Mouse (Mus musculus): Measurements from ENCODE around the gene Gm10639. TPM values are rescaled to one million over a fixed set of nuclear protein-coding genes. Genes with fewer than 3 reads are reported as not detected.
"Not testable (repeated sequence)": the region's sequence is repeated elsewhere in the genome, so short reads cannot be mapped to it uniquely, and the experiment has no call there.

The Gm10639 gene
- total RNA-seq, 2 experiments from 2014 or later: not detected

DNA sequence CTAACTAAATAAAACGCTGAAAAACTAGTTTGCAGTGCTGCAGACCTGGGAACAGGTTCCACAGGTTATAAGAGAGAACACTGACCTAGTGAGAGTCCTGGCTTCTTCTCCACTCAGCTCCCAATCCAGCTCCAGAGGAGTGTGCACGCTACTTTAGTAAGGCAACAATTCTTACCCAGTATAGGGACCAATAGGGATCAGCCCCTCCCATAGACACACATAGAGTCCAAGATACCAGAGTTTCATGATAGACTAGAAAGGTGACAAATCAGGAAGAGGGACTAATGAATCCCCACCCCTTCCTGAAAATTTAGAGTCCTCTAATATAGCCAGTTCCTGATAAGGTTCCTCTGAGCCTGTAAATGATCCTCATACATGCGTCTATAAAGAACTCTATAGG, 57.3 kb downstream of the Gm10639 start:
- DNase-seq (ENCODE audit: low spot score in 2 of 2): no peak

GRCm38 (mm10) chr9:78348206-78349004, 58.7 kb downstream of the Gm10639 start:
- DNase-seq (ENCODE audit: low spot score in 2 of 2): not testable (repeated sequence)

- not testable (repeated sequence) for DNase-seq (ENCODE audit: low spot score in 2 of 2)
These were observed 59.4 kb downstream of the Gm10639 start for GRCm38 (mm10) chr9:78349141-78349540.

- DNase-seq (ENCODE audit: low spot score in 2 of 2): not testable (repeated sequence)
These were observed 60.3 kb downstream of the Gm10639 start for GRCm38 (mm10) chr9:78350007-78350406.

- DNase-seq (ENCODE audit: low spot score in 2 of 2): no peak
These were observed 61.9 kb downstream of the Gm10639 start for GRCm38 (mm10) chr9:78351504-78352220.

Other genes with a start within 250 kb of the Gm10639 start
- not detected for gene Gcm1, start 238.0 kb upstream of the Gm10639 start, total RNA-seq (2021)
- 10 to 100 TPM; 99.6 to 99.8 TPM for gene Fbxo9, start 180.9 kb upstream of the Gm10639 start, total RNA-seq (2021)
- 10 to 100 TPM; 15.7 to 16.6 TPM for gene Ick, start 180.7 kb upstream of the Gm10639 start, total RNA-seq (2021)
- 10 to 100 TPM; 38.5 to 45.8 TPM for gene Gsta4, start 107.1 kb upstream of the Gm10639 start, total RNA-seq (2021)
- gene Gsta1, start 59.3 kb upstream of the Gm10639 start, total RNA-seq (2021): not detected
- not detected for gene Gm3776, start 32.8 kb upstream of the Gm10639 start, total RNA-seq (2021)
- not detected for gene Omt2a, start 24.9 kb downstream of the Gm10639 start, total RNA-seq (2021)
- not detected for gene Omt2b, start 37.7 kb downstream of the Gm10639 start, total RNA-seq (2021)
- gene Gsta2, start 65.9 kb downstream of the Gm10639 start, total RNA-seq (2021): under 1 TPM in 1 of 2 experiments, not detected in 1; 0.88 TPM
- gene Dppa5a, start 78.3 kb downstream of the Gm10639 start, total RNA-seq (2021): not detected
- not detected for gene Ooep, start 88.8 kb downstream of the Gm10639 start, total RNA-seq (2021)
- not detected for gene Ddx43, start 105.9 kb downstream of the Gm10639 start, total RNA-seq (2021)
- gene Cgas, start 153.3 kb downstream of the Gm10639 start, total RNA-seq (2021): under 1 TPM; 0.40 to 0.65 TPM
- 10 to 100 TPM; 25.3 to 25.7 TPM for gene Mto1, start 158.3 kb downstream of the Gm10639 start, total RNA-seq (2021)
- gene Gm17324, start 158.9 kb downstream of the Gm10639 start, total RNA-seq (2021): under 1 TPM in 1 of 2 experiments, not detected in 1; 0.42 TPM
- gene Eef1a1, start 199.2 kb downstream of the Gm10639 start, total RNA-seq (2021): 1,000 to 10,000 TPM; 2,328 to 2,361 TPM